Mouse (Mus musculus): Measurements from ENCODE around the gene Tmem259. TPM values are rescaled to one million over a fixed set of nuclear protein-coding genes. Genes with fewer than 3 reads are reported as not detected.

The Tmem259 gene
- polyA plus RNA-seq, 1 experiment from 2014 or later = 23.4 TPM

GRCm38 (mm10) chr10:80003374-80004232 lies 19.5 kb upstream of the Tmem259 start:
- no peak for TF ChIP-seq CTCF (IDR thresholded peaks at IDR 0.05; ENCODE audit: low read depth)
- H3K4me2 ChIP-seq = no peak overlapping the region
- no peaks in the 10 kb centered on the region for H3K36me3 ChIP-seq (ENCODE audit: insufficient read depth)
- no peak overlapping the region for H3K4me3 ChIP-seq (ENCODE audit: low read depth, low read length)
- peaks cover 10% of the 10 kb centered on the region; the same call in 1 of the 2 replicates for H3K27me3 ChIP-seq (ENCODE audit: insufficient read depth, low read length)
- WGBS = 54% methylated on average over 9 of the region's 9 CpGs
- H3K9me3 ChIP-seq (ENCODE audit: low read depth, low read length) = no peaks in the 10 kb centered on the region
- H3K4me1 ChIP-seq (ENCODE audit: insufficient read depth) = no peaks in the 10 kb centered on the region
- ATAC-seq (ENCODE audit: insufficient read depth) (no peak), DNase-seq (peak; percentile 24)
- no peak overlapping the region for H3K9ac ChIP-seq
- H3K27ac ChIP-seq (ENCODE audit: low read depth) = no peak overlapping the region

GRCm38 (mm10) chr10:80002829-80003228 lies 18.7 kb upstream of the Tmem259 start:
- Histone ChIP-seq H3K4me1 (ENCODE audit: insufficient read depth) (peaks cover 4% of the 10 kb centered on the region; the same call in 1 of the 2 replicates), H3K4me2 (no peak overlapping the region), H3K27me3 (ENCODE audit: insufficient read depth, low read length) (peaks cover 10% of the 10 kb centered on the region; the same call in 1 of the 2 replicates), H3K4me3 (ENCODE audit: low read depth, low read length) (no peak overlapping the region), H3K9ac (no peak overlapping the region; the same call in 1 of the 2 replicates), H3K9me3 (ENCODE audit: low read depth, low read length) (no peaks in the 10 kb centered on the region), H3K36me3 (ENCODE audit: insufficient read depth) (no peaks in the 10 kb centered on the region), H3K27ac (ENCODE audit: low read depth) (no peak overlapping the region)
- no peak for TF ChIP-seq CTCF (IDR thresholded peaks at IDR 0.05; ENCODE audit: low read depth)
- no peak for ATAC-seq (ENCODE audit: insufficient read depth)
- no peak for DNase-seq
- 27% methylated on average over 21 of the region's 21 CpGs for WGBS

GRCm38 (mm10) chr10:80001945-80002344 lies 17.8 kb upstream of the Tmem259 start:
- ATAC-seq (ENCODE audit: insufficient read depth) (no peak), DNase-seq (no peak)
- Histone ChIP-seq H3K4me1 (ENCODE audit: insufficient read depth) (peaks cover 8% of the 10 kb centered on the region; the same call in 1 of the 2 replicates), H3K4me3 (ENCODE audit: low read depth, low read length) (no peak overlapping the region), H3K27ac (ENCODE audit: low read depth) (no peak overlapping the region), H3K9ac (no peak overlapping the region), H3K36me3 (ENCODE audit: insufficient read depth) (no peaks in the 10 kb centered on the region), H3K4me2 (no peak overlapping the region), H3K27me3 (ENCODE audit: insufficient read depth, low read length) (peaks cover 10% of the 10 kb centered on the region; the same call in 1 of the 2 replicates), H3K9me3 (ENCODE audit: low read depth, low read length) (no peaks in the 10 kb centered on the region)
- WGBS = 65% methylated on average over 9 of the region's 9 CpGs
- TF ChIP-seq CTCF (IDR thresholded peaks at IDR 0.05; ENCODE audit: low read depth) = no peak

- Histone ChIP-seq H3K27me3 (ENCODE audit: insufficient read depth, low read length) (peaks cover 10% of the 10 kb centered on the region; the same call in 1 of the 2 replicates), H3K4me2 (peak overlapping the region; percentile 87), H3K36me3 (ENCODE audit: insufficient read depth) (peaks cover 28% of the 10 kb centered on the region), H3K9me3 (ENCODE audit: low read depth, low read length) (no peaks in the 10 kb centered on the region), H3K4me3 (ENCODE audit: low read depth, low read length) (peak overlapping the region; percentile 52), H3K27ac (ENCODE audit: low read depth) (peak overlapping the region; percentile 43; the same call in 1 of the 2 replicates), H3K4me1 (ENCODE audit: insufficient read depth) (peaks cover 8% of the 10 kb centered on the region; the same call in 1 of the 2 replicates), H3K9ac (peak overlapping the region; percentile 34)
- WGBS = 9% methylated on average over 15 of the region's 15 CpGs
- ATAC-seq (ENCODE audit: insufficient read depth) = peak; percentile 39; the same call in 1 of the 2 replicates
- peak; percentile 76 for DNase-seq
- no peak for TF ChIP-seq CTCF (IDR thresholded peaks at IDR 0.05; ENCODE audit: low read depth)
These were observed 13.7 kb upstream of the Tmem259 start for GRCm38 (mm10) chr10:79997819-79998218.

- ATAC-seq (ENCODE audit: insufficient read depth) (peak; percentile 67), DNase-seq (peak; percentile 93)
- H3K36me3 ChIP-seq (ENCODE audit: insufficient read depth) = peaks cover 35% of the 10 kb centered on the region
- H3K4me2 ChIP-seq = peak overlapping the region; percentile 87
- H3K4me3 ChIP-seq (ENCODE audit: low read depth, low read length) = peak overlapping the region; percentile 52
- H3K27me3 ChIP-seq (ENCODE audit: insufficient read depth, low read length) = peaks cover 4% of the 10 kb centered on the region; the same call in 1 of the 2 replicates
- peaks cover 8% of the 10 kb centered on the region; the same call in 1 of the 2 replicates for H3K4me1 ChIP-seq (ENCODE audit: insufficient read depth)
- under 1% methylated on average over 35 of the region's 35 CpGs for WGBS
- H3K9me3 ChIP-seq (ENCODE audit: low read depth, low read length) = no peaks in the 10 kb centered on the region
- no peak for TF ChIP-seq CTCF (IDR thresholded peaks at IDR 0.05; ENCODE audit: low read depth)
- peak overlapping the region; percentile 51 for H3K9ac ChIP-seq
- H3K27ac ChIP-seq (ENCODE audit: low read depth) = peak overlapping the region; percentile 43
These were observed 13.1 kb upstream of the Tmem259 start for GRCm38 (mm10) chr10:79997034-79997760.

- peak; percentile 96 for DNase-seq
- peak; percentile 42; the same call in 1 of the 2 replicates for TF ChIP-seq CTCF (IDR thresholded peaks at IDR 0.05; ENCODE audit: low read depth)
- H3K4me3 ChIP-seq (ENCODE audit: low read depth, low read length) = peak within 1 kb of the TSS; percentile 52
- peak; percentile 86 for ATAC-seq (ENCODE audit: insufficient read depth)
- H3K4me2 ChIP-seq = peak within 1 kb of the TSS; percentile 87
- H3K9me3 ChIP-seq (ENCODE audit: low read depth, low read length) = peaks cover 4% of the 10 kb centered on the region; the same call in 1 of the 2 replicates
- peak within 1 kb of the TSS; percentile 51 for H3K9ac ChIP-seq
- H3K36me3 ChIP-seq (ENCODE audit: insufficient read depth) = peaks cover 42% of the 10 kb centered on the region
- no peaks in the 10 kb centered on the region for H3K27me3 ChIP-seq (ENCODE audit: insufficient read depth, low read length)
- under 1% methylated on average over 34 of the region's 34 CpGs for WGBS
- H3K4me1 ChIP-seq (ENCODE audit: insufficient read depth) = peaks cover 8% of the 10 kb centered on the region; the same call in 1 of the 2 replicates
- H3K27ac ChIP-seq (ENCODE audit: low read depth) = peak within 1 kb of the TSS; percentile 43; the same call in 1 of the 2 replicates
These were observed 12.3 kb upstream of the Tmem259 start, which contains the start of gene Abca7 for GRCm38 (mm10) chr10:79996272-79997033. Abca7 (plus strand) TSS chr10:79996494.
